Mouse (Mus musculus) CD4-positive, CD25-positive, alpha-beta regulatory T cell (primary cell): ENCODE data around the gene Egfl7. TPM values are rescaled to one million over a fixed set of nuclear protein-coding genes. Genes with fewer than 3 reads are reported as not detected.

Experiments
- polyA plus RNA-seq: library from polyadenylated mRNA; unstranded; fragments of 100-300 nt; shearing (Covaris generic); gene quantifications from one replicate; pipeline ENCODE4 v1.2.1, GENCODE M21; 2017

Egfl7 gene
- 0.87 TPM for polyA plus RNA-seq

GRCm38 (mm10) chr2:26579714-26580113 lies at the start of gene Egfl7:
Gene Egfl7, plus strand, starts transcription at chr2:26580014.

GRCm38 (mm10) chr2:26586294-26587043 lies 6.7 kb downstream of the Egfl7 start, which contains the start of gene Gm20532:
Gene Gm20532, plus strand, starts transcription at chr2:26586639.

GRCm38 (mm10) chr2:26603720-26604671 lies 24.2 kb downstream of the Egfl7 start, which contains the start of gene Agpat2:
Gene Agpat2, minus strand, starts transcription at chr2:26604417.

GRCm38 (mm10) chr2:26627921-26628739 lies 48.3 kb downstream of the Egfl7 start, which contains the start of gene Fam69b:
Gene Fam69b, plus strand, starts transcription at chr2:26628457.

Other genes starting within 250 kb of the Egfl7 start
- gene Dnlz, start 227.9 kb upstream of the Egfl7 start, polyA plus RNA-seq = 20.6 TPM
- 3.4 TPM for gene Card9, start 219.1 kb upstream of the Egfl7 start, polyA plus RNA-seq
- 60.2 TPM for gene Snapc4, start 199.4 kb upstream of the Egfl7 start, polyA plus RNA-seq
- gene Entr1, start 190.7 kb upstream of the Egfl7 start, polyA plus RNA-seq = 174 TPM
- gene Pmpca, start 190.7 kb upstream of the Egfl7 start, polyA plus RNA-seq = 108 TPM
- 36.5 TPM for gene Inpp5e, start 170.8 kb upstream of the Egfl7 start, polyA plus RNA-seq
- gene Sec16a, start 134.8 kb upstream of the Egfl7 start, polyA plus RNA-seq = 54.4 TPM
- 46.3 TPM for gene Notch1, start 63.4 kb upstream of the Egfl7 start, polyA plus RNA-seq
- not detected for gene Gm20532, start 6.6 kb downstream of the Egfl7 start, polyA plus RNA-seq
- 21.1 TPM for gene Agpat2, start 24.4 kb downstream of the Egfl7 start, polyA plus RNA-seq
- 5.0 TPM for gene Fam69b, start 48.4 kb downstream of the Egfl7 start, polyA plus RNA-seq
- 0.93 TPM for gene Lcn4, start 91.3 kb downstream of the Egfl7 start, polyA plus RNA-seq